Comparison of ENCODE assay signal across 8 mouse cellular contexts in genomic region chr5:135887675-135888102, GRCm38 (mm10). TPM values are rescaled to one million over a fixed set of nuclear protein-coding genes. Genes with fewer than 3 reads are reported as not detected.
DNase-seq lines count a peak whose midpoint lies in the region; ATAC-seq and TF ChIP-seq lines count a peak whose summit lies in the region.
"Had no signal": no experiment of that assay in that cellular context is flagged by ENCODE, and none has a peak within 500 bp of the region (broad histone marks: within the 10 kb centered on the region; RNA-seq: fewer than 3 reads in every experiment).

Gene Hspb1 (plus strand): TSS chr5:135887919.

- intact Hi-C loops in gastrocnemius, adult 2 months (cut with DNase I), result no loop called here

- no peak for TF ChIP-seq CTCF in gastrocnemius, adult 2 months (IDR thresholded peaks at IDR 0.05)

- H3K36me3 ChIP-seq in ES-E14 (ENCODE audit: control insufficient read depth, insufficient read depth, low read length, poor library complexity, severe bottlenecking), result peaks cover 5% of the 10 kb centered on the region
- no peaks in the 10 kb centered on the region for H3K36me3 ChIP-seq in hindbrain, embryonic 14.5 days (replicated peaks; ENCODE audit: control insufficient read depth, insufficient read depth)
- H3K36me3 ChIP-seq in limb, embryonic 14.5 days (ENCODE audit: control insufficient read depth, insufficient read depth, low read length), result no peaks in the 10 kb centered on the region
- H3K36me3 ChIP-seq in midbrain, embryonic 16.5 days (ENCODE audit: control insufficient read depth, insufficient read depth, low read length), result no peaks in the 10 kb centered on the region

- peak within 1 kb of the TSS; percentile 97 for H3K27ac ChIP-seq in ES-E14 (ENCODE audit: insufficient read depth, low read depth, low read length, poor library complexity, severe bottlenecking)
- peak within 1 kb of the TSS; percentile 96 for H3K27ac ChIP-seq in gastrocnemius, adult 2 months
- no peak within 1 kb of the TSS for H3K27ac ChIP-seq in hindbrain, embryonic 14.5 days
- H3K27ac ChIP-seq in limb, embryonic 14.5 days (replicated peaks; ENCODE audit: low read depth, low read length), result no peak within 1 kb of the TSS
- no peak within 1 kb of the TSS for H3K27ac ChIP-seq in midbrain, embryonic 16.5 days (ENCODE audit: low read length)
- H3K27ac ChIP-seq: macrophage had no signal

- peak within 1 kb of the TSS; percentile 48 for H3K4me2 ChIP-seq in hindbrain, embryonic 14.5 days (replicated peaks)
- peak within 1 kb of the TSS; percentile 56 for H3K4me2 ChIP-seq in limb, embryonic 14.5 days (replicated peaks; ENCODE audit: low read depth, low read length, severe bottlenecking)
- peak within 1 kb of the TSS; percentile 40 for H3K4me2 ChIP-seq in midbrain, embryonic 16.5 days (ENCODE audit: low read length)

- WGBS in hindbrain, embryonic 14.5 days, result 2% methylated on average over 24 of the region's 24 CpGs
- under 1% methylated on average over 24 of the region's 24 CpGs for WGBS in limb, embryonic 14.5 days
- WGBS in midbrain, embryonic 16.5 days, result 1% methylated on average over 24 of the region's 24 CpGs

- peak within 1 kb of the TSS; percentile 73 to 90 for H3K4me3 ChIP-seq in ES-E14 (ENCODE audit: insufficient read depth in 1 of 2, low read depth in 1 of 2, low read length in 2 of 2, poor library complexity in 1 of 2, severe bottlenecking in 1 of 2)
- peak within 1 kb of the TSS; percentile 84 for H3K4me3 ChIP-seq in gastrocnemius, adult 2 months
- peak within 1 kb of the TSS; percentile 22 for H3K4me3 ChIP-seq in hindbrain, embryonic 14.5 days (replicated peaks; ENCODE audit: low read length)
- H3K4me3 ChIP-seq in limb, embryonic 14.5 days (replicated peaks; ENCODE audit: low read length), result peak within 1 kb of the TSS; percentile 34
- peak within 1 kb of the TSS; percentile 10 for H3K4me3 ChIP-seq in midbrain, embryonic 16.5 days (ENCODE audit: low read depth, low read length)

- peaks cover 43% of the 10 kb centered on the region for H3K27me3 ChIP-seq in hindbrain, embryonic 14.5 days (ENCODE audit: control insufficient read depth, insufficient read depth, low read length)
- peaks cover 28% of the 10 kb centered on the region; the same call in 1 of the 2 replicates for H3K27me3 ChIP-seq in limb, embryonic 14.5 days (ENCODE audit: control insufficient read depth, insufficient read depth, low read length)
- H3K27me3 ChIP-seq in midbrain, embryonic 16.5 days (ENCODE audit: control insufficient read depth, insufficient read depth, low read depth, low read length), result peaks cover 20% of the 10 kb centered on the region

- peak within 1 kb of the TSS; percentile 96 for H3K9ac ChIP-seq in ES-E14 (ENCODE audit: insufficient read depth, low read depth, low read length, poor library complexity, severe bottlenecking)
- no peak within 1 kb of the TSS for H3K9ac ChIP-seq in hindbrain, embryonic 14.5 days
- peak within 1 kb of the TSS; percentile 45 for H3K9ac ChIP-seq in limb, embryonic 14.5 days (ENCODE audit: low read depth, low read length, severe bottlenecking)
- H3K9ac ChIP-seq in midbrain, embryonic 16.5 days (ENCODE audit: low read depth, low read length), result 0 out of 2 replicates have a peak within 1 kb of the TSS, but pooled peaks have one; percentile 2

- no peaks in the 10 kb centered on the region for H3K9me3 ChIP-seq in ES-E14 (ENCODE audit: control insufficient read depth, insufficient read depth, low read depth, low read length)
- no peaks in the 10 kb centered on the region for H3K9me3 ChIP-seq in hindbrain, embryonic 14.5 days (ENCODE audit: control insufficient read depth, low read length)
- no peaks in the 10 kb centered on the region for H3K9me3 ChIP-seq in limb, embryonic 14.5 days (ENCODE audit: control insufficient read depth, low read length)
- H3K9me3 ChIP-seq in midbrain, embryonic 16.5 days (replicated peaks; ENCODE audit: control insufficient read depth, low read length, poor library complexity, severe bottlenecking), result no peaks in the 10 kb centered on the region

- peaks cover 3 to 25% of the 10 kb centered on the region in 2 experiments; a peak in 2 of 4 replicates for H3K4me1 ChIP-seq in ES-E14 (ENCODE audit: control insufficient read depth in 2 of 2, insufficient read depth in 2 of 2, low read length in 2 of 2, poor library complexity in 1 of 2)
- no peaks in the 10 kb centered on the region; the same call in 1 of the 2 replicates for H3K4me1 ChIP-seq in hindbrain, embryonic 14.5 days (replicated peaks; ENCODE audit: control insufficient read depth, insufficient read depth, low read length)
- peaks cover 11% of the 10 kb centered on the region; the same call in 1 of the 2 replicates for H3K4me1 ChIP-seq in limb, embryonic 14.5 days (ENCODE audit: control insufficient read depth, insufficient read depth, low read length)
- no peaks in the 10 kb centered on the region for H3K4me1 ChIP-seq in midbrain, embryonic 16.5 days (ENCODE audit: control insufficient read depth, insufficient read depth, low read length)

- TF ChIP-seq POLR2A in limb, embryonic 14.5 days (IDR thresholded peaks at IDR 0.05; ENCODE audit: borderline replicate concordance, extremely low read depth, insufficient read depth, insufficient read length), result no peak

- 0 out of 2 replicates have a peak, but pooled peaks have one; percentile 27 for ATAC-seq in hindbrain, embryonic 14.5 days (ENCODE audit: low FRiP score)
- peak; percentile 76 for ATAC-seq in limb, embryonic 14.5 days (ENCODE audit: low FRiP score, low read depth)
- ATAC-seq in midbrain, embryonic 16.5 days, result peak; percentile 51; the same call in 1 of the 2 replicates

- in situ Hi-C loops in ES-E14 (cut with MboI; ENCODE audit: low sequenced_read_pairs in 2 of 2, unreplicated experiment in 2 of 2), result no loop called here

- peak; percentile 88 for DNase-seq in ES-E14 (ENCODE audit: low read depth, low spot score)
- DNase-seq in adrenal gland, postnatal 14 days, result peak; percentile 88
- DNase-seq in gastrocnemius, adult 2 months, result peak; percentile 95
- DNase-seq in hindbrain, embryonic 14.5 days (ENCODE audit: low spot score), result no peak
- DNase-seq in limb, embryonic 14.5 days (ENCODE audit: low spot score), result peak; percentile 81
- DNase-seq in yolk sac, embryonic 10.5 days (ENCODE audit: low spot score), result peak; percentile 88

TF ChIP-seq in ES-E14, 5 proteins besides CTCF, POLR2A, EP300 and RAD21:
- TF ChIP-seq ZNF384 (IDR thresholded peaks at IDR 0.05; ENCODE audit: low read depth, low read length), result no peak
- 0 out of 2 replicates have a peak, but pooled peaks have one; percentile 32 for TF ChIP-seq HCFC1 (IDR thresholded peaks at IDR 0.05; ENCODE audit: borderline replicate concordance, insufficient read depth, low read length)

RNA-seq across cellular contexts. Expression of gene Hspb1, which starts in this region (rescaled TPM):
- total RNA-seq in ES-E14 (2012; rRNA removed), result 630 and 878 TPM in 2 replicates
- total RNA-seq in adrenal gland, postnatal 14 days (2021), result 64.7 and 97.7 TPM in 2 replicates
- 100 to 1,000 TPM; 253 to 325 TPM for total RNA-seq in gastrocnemius, adult 2 months (2021)
- polyA plus RNA-seq in hindbrain, embryonic 14.5 days (2014; fragmentation: Nextera tagmentation; extraction: Ambion mirVana), result 10.3 and 10.6 TPM in 2 replicates
- 326 and 338 TPM in 2 replicates for polyA plus RNA-seq in limb, embryonic 14.5 days (2012; rRNA removed)
- 433 and 574 TPM in 2 replicates for polyA plus RNA-seq in limb, embryonic 14.5 days (2014; fragmentation: Nextera tagmentation; extraction: Ambion mirVana)
- 9.6 and 10.1 TPM in 2 replicates for polyA plus RNA-seq in midbrain, embryonic 16.5 days (2015; fragmentation: Nextera tagmentation; extraction: Ambion mirVana)

Comparison
In these comparisons a context has a peak if more than half of its experiments do, and no peak if none do; other contexts are left out.
1. RNA of gene Hspb1 (polyA plus RNA-seq): 326 to 574 TPM in limb, embryonic 14.5 days; 10.3 to 10.6 TPM in hindbrain, embryonic 14.5 days and 9.6 to 10.1 TPM in midbrain, embryonic 16.5 days; every median in the first group is over 10 times any median in the second.
2. H3K27ac ChIP-seq: peak in ES-E14 (single experiment) and gastrocnemius, adult 2 months (single experiment); none in hindbrain, embryonic 14.5 days (single experiment), limb, embryonic 14.5 days (single experiment) and midbrain, embryonic 16.5 days (single experiment).
3. H3K4me3 ChIP-seq: peak in every context shown above with its lines; median percentile 84 in gastrocnemius, adult 2 months; 82 in ES-E14; 34 in limb, embryonic 14.5 days; 22 in hindbrain, embryonic 14.5 days; 10 in midbrain, embryonic 16.5 days.
4. Peak in every context shown above with its lines, with median percentiles within 50 percentile points of each other: ATAC-seq and H3K4me2 ChIP-seq.